Mouse (Mus musculus) myocyte (in vitro differentiated cells): ENCODE results near the gene Gm21915.

Source experiments
- MYOG ChIP-seq, 3 experiments: IDR thresholded peaks; one replicate each; pipeline ENCODE4 v1.6.1; 2011; ENCODE audit warnings: control low read depth in 2 of 3, low read depth in 2 of 3, mild to moderate bottlenecking in 2 of 3; ENCODE audit not compliant: insufficient read length in 2 of 3, control insufficient read depth in 1 of 3, insufficient read depth in 1 of 3
- POLR2A ChIP-seq: IDR thresholded peaks from one replicate; pipeline ENCODE4 v1.6.1; 2011; ENCODE audit warnings: low read depth, mild to moderate bottlenecking, control low read depth, moderate library complexity; ENCODE audit not compliant: insufficient read length
- POLR2AphosphoS2 ChIP-seq: IDR thresholded peaks from one replicate; pipeline ENCODE4 v1.6.1; 2011; ENCODE audit warnings: low read depth, control low read depth; ENCODE audit not compliant: insufficient read length
- TCF12 ChIP-seq: IDR thresholded peaks from one replicate; pipeline ENCODE4 v1.6.1; 2011; ENCODE audit warnings: mild to moderate bottlenecking, control low read depth; ENCODE audit not compliant: poor library complexity, insufficient read depth, severe bottlenecking
- TCF3 ChIP-seq: IDR thresholded peaks from one replicate; pipeline ENCODE4 v1.6.1; 2011; ENCODE audit warnings: low read depth, control low read depth; ENCODE audit not compliant: insufficient read length
- USF1 ChIP-seq: IDR thresholded peaks from one replicate; pipeline ENCODE4 v1.6.1; 2011; ENCODE audit warnings: low read depth, mild to moderate bottlenecking, control low read depth, moderate library complexity

DNA sequence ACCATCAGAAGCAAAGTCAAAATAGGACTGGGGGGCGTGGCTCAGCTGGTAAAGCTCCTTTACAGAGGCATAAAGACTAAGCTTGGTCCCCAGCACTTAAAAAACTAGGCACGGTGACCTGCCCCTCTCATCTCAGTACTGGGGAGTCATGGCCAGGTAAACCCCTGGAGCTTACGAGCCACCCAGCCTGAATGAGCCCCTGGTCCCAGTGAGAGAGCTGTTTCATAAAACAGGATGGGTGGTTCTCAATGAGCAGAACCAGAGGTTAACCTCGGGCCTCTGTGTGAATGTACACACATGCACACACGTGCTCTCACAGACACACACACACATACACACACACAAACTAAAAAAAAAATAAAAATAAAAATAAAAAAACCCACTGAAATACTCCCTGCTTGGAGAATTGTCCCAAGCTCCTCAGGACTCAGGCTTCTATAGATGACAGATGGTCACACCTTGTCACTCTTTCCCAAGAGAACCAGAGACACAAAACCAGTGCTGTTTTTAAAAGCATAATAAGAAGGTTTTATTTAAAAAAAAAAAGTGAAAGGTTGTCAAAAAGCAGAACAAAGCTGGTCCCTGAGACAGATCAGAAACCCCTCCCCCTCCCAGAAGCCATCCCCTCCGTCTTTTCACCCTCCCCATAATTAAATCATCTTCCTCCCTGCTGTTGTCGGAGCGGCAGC is 32.6 kb upstream of the Gm21915 start:
- no peak for TF ChIP-seq TCF12
- no peak for TF ChIP-seq POLR2AphosphoS2
- no peak for TF ChIP-seq MYOG (IDR thresholded peaks at IDR 0.05; ENCODE audit: control insufficient read depth in 1 of 3, insufficient read depth in 1 of 3, insufficient read length in 2 of 3, low read depth in 2 of 3)
- TF ChIP-seq USF1 = no peak
- no peak for TF ChIP-seq POLR2A
- no peak for TF ChIP-seq TCF3
